Mouse (Mus musculus) ES-Bruce4 (cell line): ENCODE data around the gene Erich3.

Experiments
- CTCF ChIP-seq: IDR thresholded peaks from one replicate; pipeline ENCODE4 v1.8.1; 2011; ENCODE audit warnings: low read depth, low read length
- POLR2A ChIP-seq: IDR thresholded peaks from one replicate; pipeline ENCODE4 v1.8.1; 2011; ENCODE audit warnings: low read length; ENCODE audit not compliant: insufficient read depth

GRCm38 (mm10) chr3:154696611-154697010 is 33.0 kb downstream of the Erich3 start:
- TF ChIP-seq CTCF (no peak), POLR2A (no peak)
